Mouse (Mus musculus) heart, embryonic 15.5 days (tissue): ENCODE results near the gene Panx2. TPM values are rescaled to one million over a fixed set of nuclear protein-coding genes. Genes with fewer than 3 reads are reported as not detected.

Experiments used
- ATAC-seq: fragments of 200-750 bp; cut with Nextera tagmentation; replicated peaks from 2 replicates; pipeline ENCODE4 v1.8.0; 2017; ENCODE audit warnings: low read depth, moderate TSS enrichment; ENCODE audit not compliant: insufficient number of reproducible peaks, insufficient read depth, low FRiP score
- H3K27ac ChIP-seq: fragments of 300-500 bp; sonication (generic); 2 replicates; pipeline ENCODE4 v1.5.1; 2015; ENCODE audit warnings: mild to moderate bottlenecking, inconsistent platforms
- H3K27me3 ChIP-seq: fragments of 300-500 bp; sonication (generic); 2 replicates; pipeline ENCODE4 v1.6.1; 2015; ENCODE audit warnings: inconsistent platforms
- H3K36me3 ChIP-seq: fragments of 300-500 bp; sonication (generic); 2 replicates; pipeline ENCODE4 v1.6.1; 2015; ENCODE audit warnings: mild to moderate bottlenecking, inconsistent platforms
- H3K4me1 ChIP-seq: fragments of 300-500 bp; sonication (generic); replicated peaks from 2 replicates; pipeline ENCODE4 v1.6.1; 2015; ENCODE audit warnings: inconsistent platforms
- H3K4me2 ChIP-seq: fragments of 300-500 bp; sonication (generic); 2 replicates; pipeline ENCODE4 v1.6.1; 2015; ENCODE audit warnings: inconsistent platforms, mild to moderate bottlenecking, moderate library complexity
- H3K4me3 ChIP-seq: fragments of 300-500 bp; sonication (generic); 2 replicates; pipeline ENCODE4 v1.5.1; 2015; ENCODE audit warnings: mild to moderate bottlenecking, inconsistent platforms
- H3K9ac ChIP-seq: fragments of 300-500 bp; sonication (generic); 2 replicates; pipeline ENCODE4 v1.6.1; 2015; ENCODE audit warnings: mild to moderate bottlenecking, inconsistent platforms
- H3K9me3 ChIP-seq: fragments of 300-500 bp; sonication (generic); replicated peaks from 2 replicates; pipeline ENCODE4 v1.6.1; 2016; ENCODE audit warnings: inconsistent platforms
- WGBS: fragments of 180-500 bp; shearing (Covaris S2); methylation state at CpG from one replicate; pipeline ENCODE4 v1.1.7; 2015; ENCODE audit warnings: mixed read lengths; 5-methylcytosine and 5-hydroxymethylcytosine counted together
- polyA plus RNA-seq: library from polyadenylated mRNA; unstranded; fragments of >200 nt; fragmentation: Nextera tagmentation; extraction: Ambion mirVana; gene quantifications from 2 replicates; pipeline ENCODE4 v1.2.1, GENCODE M21; 2015

Gene Panx2
- polyA plus RNA-seq, 1 experiment from 2014 or later = 1.5 TPM

DNA sequence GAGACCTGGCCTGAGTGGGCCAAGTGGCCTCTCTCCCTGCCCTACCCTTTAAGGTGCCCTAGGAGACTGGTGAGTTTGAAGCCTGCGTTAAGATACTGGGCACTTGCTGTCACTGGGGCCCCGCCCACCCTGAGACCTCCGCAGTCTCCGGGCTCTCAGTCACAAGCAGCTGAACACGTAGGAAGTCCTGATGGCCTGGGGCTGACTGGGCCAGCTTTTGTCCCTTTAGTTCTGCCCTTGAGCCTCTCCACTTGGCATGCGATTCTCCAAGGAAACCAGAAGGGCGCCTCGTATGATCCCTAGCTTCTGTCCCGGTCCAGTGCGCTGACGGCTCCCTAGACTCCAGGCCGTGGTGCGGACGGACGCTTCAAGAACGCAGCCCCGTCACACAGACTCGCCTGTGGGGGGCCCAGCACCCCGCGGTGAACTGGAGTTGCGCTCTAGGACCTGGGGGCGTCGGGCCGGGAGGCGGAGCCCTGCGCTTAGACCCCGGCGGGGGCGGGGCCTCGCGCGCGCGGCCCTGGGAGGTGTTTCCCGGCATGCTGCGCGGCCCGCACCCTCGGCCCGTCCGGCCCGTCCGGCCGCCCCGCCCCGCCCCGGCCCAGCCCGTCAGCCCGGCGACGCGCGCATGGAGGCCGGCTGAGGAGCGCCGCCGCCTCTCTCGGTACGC is 16.1 kb downstream of the Panx2 start:
- Histone ChIP-seq H3K4me3 (peak overlapping the region; percentile 77), H3K4me1 (peaks cover 51% of the 10 kb centered on the region), H3K36me3 (no peaks in the 10 kb centered on the region), H3K9ac (peak overlapping the region; percentile 84), H3K27ac (peak overlapping the region; percentile 97), H3K9me3 (no peaks in the 10 kb centered on the region), H3K27me3 (no peaks in the 10 kb centered on the region), H3K4me2 (peak overlapping the region; percentile 87)
- ATAC-seq = peak; percentile 88
- under 1% methylated on average over 57 of the region's 59 CpGs for WGBS

DNA sequence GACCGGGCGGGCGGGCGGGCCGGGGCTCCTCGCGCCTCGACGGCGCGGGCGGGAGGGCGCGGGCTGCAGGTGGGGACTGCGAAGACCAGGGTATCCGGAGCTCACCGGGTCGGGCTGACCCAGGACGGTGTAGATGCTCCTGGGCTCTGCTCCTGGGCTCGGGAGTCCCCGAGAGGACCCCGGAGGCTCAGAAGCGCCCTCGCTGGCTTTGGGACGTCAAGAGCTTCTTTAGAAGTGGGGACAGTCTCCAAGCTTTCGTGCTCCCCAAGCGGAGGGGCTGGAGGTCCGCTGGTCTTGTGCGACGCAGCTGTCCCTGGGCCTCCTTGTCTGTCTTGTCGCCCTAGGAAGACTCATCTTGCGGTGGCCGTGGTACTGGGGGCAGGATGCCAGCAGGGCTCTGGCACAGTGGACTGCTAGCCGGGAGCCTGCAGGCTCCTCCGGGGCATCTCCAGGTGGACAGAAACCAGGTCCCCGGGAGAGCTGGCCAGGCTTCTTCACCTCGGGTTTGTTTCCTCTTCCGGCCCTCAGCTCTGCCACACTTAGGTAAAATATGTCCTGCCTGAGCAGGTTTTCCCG is 16.7 kb downstream of the Panx2 start:
- no peaks in the 10 kb centered on the region for H3K9me3 ChIP-seq
- H3K27ac ChIP-seq = peak overlapping the region; percentile 97
- H3K9ac ChIP-seq = peak overlapping the region; percentile 84
- peak overlapping the region; percentile 77 for H3K4me3 ChIP-seq
- peak; percentile 9 for ATAC-seq
- no peaks in the 10 kb centered on the region for H3K27me3 ChIP-seq
- peak overlapping the region; percentile 87 for H3K4me2 ChIP-seq
- H3K4me1 ChIP-seq = peaks cover 49% of the 10 kb centered on the region
- under 1% methylated on average over 36 of the region's 39 CpGs for WGBS
- H3K36me3 ChIP-seq = peaks cover 4% of the 10 kb centered on the region; the same call in 1 of the 2 replicates

DNA sequence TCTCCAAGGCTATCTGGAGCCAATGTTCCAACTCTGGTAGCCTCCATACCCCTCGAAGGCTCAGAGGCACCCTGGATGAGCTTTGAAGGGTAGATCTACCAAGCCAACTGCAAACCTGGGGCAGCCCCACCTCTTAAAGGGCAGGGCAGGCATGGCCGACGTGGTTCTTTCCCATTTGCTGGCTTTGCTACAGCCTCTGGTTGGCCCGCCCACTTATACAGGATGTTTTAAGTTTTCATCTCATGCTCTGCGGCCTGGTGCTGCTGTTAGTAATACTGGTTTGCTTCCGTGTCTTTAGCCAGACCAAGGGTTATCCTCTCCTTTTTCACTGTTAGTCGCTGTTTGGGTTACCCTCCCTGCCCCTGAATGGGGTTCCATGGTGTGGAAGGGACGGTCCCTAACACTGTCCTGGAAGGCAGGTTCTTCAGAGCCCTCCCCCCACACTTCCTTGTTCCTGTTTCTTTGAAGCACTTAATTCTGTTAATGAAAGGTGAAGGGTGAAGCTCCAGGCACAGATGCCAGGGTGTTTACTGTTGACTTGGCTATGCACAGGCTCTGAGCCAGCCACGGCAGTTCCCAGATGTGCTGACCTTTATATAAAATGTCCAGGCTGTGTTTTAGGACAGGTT is 18.8 kb downstream of the Panx2 start:
- H3K9ac ChIP-seq = peak overlapping the region; percentile 84; the same call in 1 of the 2 replicates
- peak overlapping the region; percentile 87 for H3K4me2 ChIP-seq
- ATAC-seq = no peak
- H3K4me1 ChIP-seq = peaks cover 44% of the 10 kb centered on the region
- no peaks in the 10 kb centered on the region for H3K27me3 ChIP-seq
- peaks cover 24% of the 10 kb centered on the region for H3K36me3 ChIP-seq
- no peaks in the 10 kb centered on the region for H3K9me3 ChIP-seq
- 54% methylated on average over 9 of the region's 9 CpGs for WGBS
- H3K27ac ChIP-seq = peak overlapping the region; percentile 13; the same call in 1 of the 2 replicates
- H3K4me3 ChIP-seq = peak overlapping the region; percentile 77

DNA sequence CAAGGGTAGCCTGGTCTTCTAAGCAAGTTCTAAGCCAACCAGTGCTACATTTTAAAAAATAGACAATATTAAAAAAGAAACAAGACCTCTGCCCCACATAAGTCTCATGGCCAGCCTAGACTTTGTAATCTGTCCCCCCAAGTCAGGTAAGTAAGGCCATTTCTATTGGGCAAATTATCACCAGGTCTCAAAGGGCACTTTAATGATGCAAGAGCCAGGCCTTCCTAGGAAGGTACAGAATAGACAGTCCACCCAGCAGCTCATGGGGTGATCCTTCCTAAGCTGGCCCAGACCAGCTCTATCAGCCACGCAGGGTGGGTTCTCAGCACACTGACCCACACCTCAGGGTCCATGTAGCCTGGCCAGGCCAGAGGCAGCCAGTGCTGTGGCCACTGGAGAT is 24.4 kb downstream of the Panx2 start:
- no peak overlapping the region for H3K9ac ChIP-seq
- H3K4me1 ChIP-seq = 0 out of 2 replicates have a peak, but pooled peaks cover 8% of the 10 kb centered on the region
- H3K27ac ChIP-seq = no peak overlapping the region
- H3K36me3 ChIP-seq = peaks cover 54% of the 10 kb centered on the region
- no peak for ATAC-seq
- H3K4me2 ChIP-seq = no peak overlapping the region
- no peaks in the 10 kb centered on the region for H3K9me3 ChIP-seq
- 94% methylated on average over 1 of the region's 1 CpGs for WGBS
- H3K4me3 ChIP-seq = no peak overlapping the region
- H3K27me3 ChIP-seq = no peaks in the 10 kb centered on the region

DNA sequence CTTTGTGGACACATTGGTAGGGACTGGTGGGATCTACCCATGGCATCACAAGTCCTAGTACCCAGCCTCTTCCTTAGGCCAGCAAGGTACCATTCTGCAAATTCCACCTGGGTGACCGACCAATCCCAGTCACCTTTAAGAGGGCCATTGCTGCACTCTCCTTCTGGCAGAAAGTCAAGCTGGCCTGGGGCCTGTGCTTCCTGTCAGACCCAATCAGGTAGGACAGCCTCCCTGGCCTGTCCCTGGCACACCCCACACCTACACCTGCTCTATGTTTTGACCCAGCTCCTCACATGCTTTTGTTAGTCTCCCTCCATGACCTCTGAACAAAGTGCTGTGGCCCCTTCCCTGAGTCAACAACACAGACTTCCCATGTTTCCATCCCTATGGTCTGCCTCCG is 25.3 kb downstream of the Panx2 start:
- peaks cover 12% of the 10 kb centered on the region for H3K4me1 ChIP-seq
- no peaks in the 10 kb centered on the region for H3K9me3 ChIP-seq
- H3K4me2 ChIP-seq = no peak overlapping the region
- peaks cover 54% of the 10 kb centered on the region for H3K36me3 ChIP-seq
- no peaks in the 10 kb centered on the region for H3K27me3 ChIP-seq
- 87% methylated on average over 2 of the region's 2 CpGs for WGBS
- ATAC-seq = no peak
- no peak overlapping the region for H3K27ac ChIP-seq
- H3K4me3 ChIP-seq = no peak overlapping the region
- H3K9ac ChIP-seq = no peak overlapping the region

DNA sequence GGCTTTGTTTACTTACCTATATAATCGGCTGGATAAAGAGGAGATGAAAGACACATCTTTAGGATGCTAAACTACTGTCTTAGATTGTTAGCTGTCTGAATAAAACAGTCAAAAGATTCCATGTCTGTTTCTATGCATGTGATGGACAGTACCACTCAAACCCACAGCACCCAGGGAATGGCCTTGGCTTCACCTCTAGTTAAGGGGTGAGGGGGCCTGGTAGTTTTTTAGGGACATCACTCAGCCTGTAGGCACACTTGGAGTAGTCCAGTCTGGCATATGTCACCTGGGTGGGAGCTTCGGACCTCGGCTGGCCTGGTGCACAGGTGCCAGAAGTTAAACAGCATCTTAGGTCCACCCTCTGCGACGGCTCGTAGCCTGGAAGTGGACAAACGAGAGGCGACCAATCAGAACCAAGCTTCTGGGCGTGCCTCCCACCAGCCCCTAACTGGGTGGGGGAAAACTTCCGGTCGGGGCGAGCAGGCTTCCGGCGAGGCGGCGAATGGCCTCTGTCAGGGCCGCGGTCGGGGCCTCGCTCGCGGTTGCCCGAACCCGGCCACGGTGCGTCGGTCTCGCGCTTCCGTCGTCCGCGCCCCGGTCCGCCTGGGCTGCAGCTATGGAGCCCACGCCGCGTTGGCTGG is 29.2 kb downstream of the Panx2 start, which contains the start of gene Selenoo:
Gene Selenoo, plus strand, starts transcription at position 478 of the 641 bp plus-strand sequence.
- H3K4me3 ChIP-seq = peak within 1 kb of the TSS; percentile 98
- 2% methylated on average over 38 of the region's 38 CpGs for WGBS
- no peaks in the 10 kb centered on the region for H3K27me3 ChIP-seq
- H3K9me3 ChIP-seq = no peaks in the 10 kb centered on the region
- peak within 1 kb of the TSS; percentile 94 for H3K9ac ChIP-seq
- peaks cover 19% of the 10 kb centered on the region for H3K4me1 ChIP-seq
- peak within 1 kb of the TSS; percentile 83 for H3K27ac ChIP-seq
- peaks cover 43% of the 10 kb centered on the region for H3K36me3 ChIP-seq
- peak; percentile 94 for ATAC-seq
- peak within 1 kb of the TSS; percentile 95 for H3K4me2 ChIP-seq

DNA sequence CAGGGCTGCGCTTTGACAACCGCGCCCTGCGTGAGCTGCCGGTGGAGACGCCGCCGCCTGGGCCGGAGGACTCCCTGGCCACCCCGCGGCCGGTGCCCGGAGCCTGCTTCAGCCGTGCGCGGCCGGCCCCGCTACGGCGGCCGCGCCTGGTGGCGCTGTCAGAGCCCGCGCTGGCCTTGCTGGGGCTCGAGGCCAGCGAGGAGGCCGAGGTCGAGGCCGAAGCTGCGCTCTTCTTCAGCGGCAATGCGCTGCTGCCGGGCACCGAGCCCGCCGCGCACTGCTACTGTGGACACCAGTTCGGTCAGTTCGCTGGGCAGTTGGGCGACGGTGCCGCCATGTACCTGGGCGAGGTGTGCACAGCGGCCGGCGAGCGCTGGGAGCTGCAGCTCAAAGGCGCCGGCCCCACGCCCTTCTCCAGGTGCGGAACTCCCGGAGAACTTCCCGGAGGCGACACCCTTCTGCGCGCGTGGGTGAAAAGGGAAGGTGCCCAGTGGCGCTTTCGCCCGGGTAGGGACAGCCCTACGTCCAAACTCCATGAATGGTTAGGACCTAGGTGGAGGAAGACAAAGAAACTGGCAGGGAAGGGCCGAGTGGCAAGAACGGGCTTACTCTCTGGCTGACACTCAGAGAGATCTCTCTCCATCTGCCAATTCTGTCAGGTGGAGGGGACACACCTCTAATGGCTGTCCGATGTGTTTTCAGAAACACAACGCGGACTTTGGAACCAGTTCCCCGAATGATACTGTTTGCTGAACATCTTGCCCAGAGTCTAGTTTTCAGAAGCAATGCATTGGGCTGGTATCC is 29.9 kb downstream of the Panx2 start:
- 3% methylated on average over 67 of the region's 68 CpGs for WGBS
- ATAC-seq = peak; percentile 63
- peaks cover 43% of the 10 kb centered on the region for H3K36me3 ChIP-seq
- peak overlapping the region; percentile 94 for H3K9ac ChIP-seq
- H3K9me3 ChIP-seq = no peaks in the 10 kb centered on the region
- H3K4me1 ChIP-seq = peaks cover 19% of the 10 kb centered on the region
- no peaks in the 10 kb centered on the region for H3K27me3 ChIP-seq
- peak overlapping the region; percentile 98 for H3K4me3 ChIP-seq
- H3K4me2 ChIP-seq = peak overlapping the region; percentile 95
- H3K27ac ChIP-seq = peak overlapping the region; percentile 83

DNA sequence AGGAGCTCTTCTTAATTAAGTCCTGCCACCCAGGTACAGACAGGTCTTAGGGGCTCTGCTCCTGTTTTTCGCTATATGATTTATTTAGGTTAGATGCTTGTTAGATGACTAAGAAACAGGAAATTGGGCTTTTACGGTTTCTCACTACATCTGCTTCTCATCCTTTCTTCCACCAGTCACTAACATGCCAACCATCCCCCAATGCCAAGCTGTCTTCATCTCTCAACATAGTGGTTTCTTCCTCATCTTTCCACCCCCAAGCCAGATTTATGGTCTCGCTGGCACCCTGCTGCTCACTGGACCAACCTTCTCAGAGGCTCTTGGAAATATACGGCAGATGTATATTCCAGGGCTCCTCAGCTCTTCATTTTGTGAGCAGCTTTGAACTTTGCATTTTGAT is 31.1 kb downstream of the Panx2 start:
- H3K9ac ChIP-seq = no peak overlapping the region
- H3K27ac ChIP-seq = no peak overlapping the region
- H3K36me3 ChIP-seq = peaks cover 43% of the 10 kb centered on the region
- H3K27me3 ChIP-seq = no peaks in the 10 kb centered on the region
- no peak for ATAC-seq
- no peaks in the 10 kb centered on the region for H3K9me3 ChIP-seq
- peaks cover 19% of the 10 kb centered on the region for H3K4me1 ChIP-seq
- WGBS = 94% methylated on average over 4 of the region's 4 CpGs
- peak overlapping the region; percentile 95; the same call in 1 of the 2 replicates for H3K4me2 ChIP-seq
- H3K4me3 ChIP-seq = no peak overlapping the region

DNA sequence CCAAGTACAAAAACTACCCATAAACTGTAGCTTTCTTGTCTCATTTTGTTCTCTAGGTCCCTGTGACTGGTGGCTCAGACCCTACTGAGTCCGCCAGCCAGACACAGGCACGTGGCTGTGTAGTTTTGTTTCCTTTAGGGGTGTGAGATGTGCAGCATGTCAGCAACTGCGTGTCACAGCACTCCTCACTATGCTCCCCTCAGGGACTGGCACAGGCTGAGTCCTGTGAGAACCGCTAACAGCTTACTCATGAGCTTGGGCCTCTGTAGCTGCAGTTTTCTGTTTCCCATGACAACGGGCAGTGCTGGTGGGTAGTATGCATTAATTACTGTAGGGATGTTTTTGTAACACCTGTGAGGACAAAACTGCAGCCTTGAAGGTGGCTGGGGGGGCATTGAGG is 32.6 kb downstream of the Panx2 start:
- H3K4me1 ChIP-seq = peaks cover 19% of the 10 kb centered on the region
- H3K4me2 ChIP-seq = no peak overlapping the region
- H3K27ac ChIP-seq = no peak overlapping the region
- no peak for ATAC-seq
- peaks cover 53% of the 10 kb centered on the region for H3K36me3 ChIP-seq
- H3K4me3 ChIP-seq = no peak overlapping the region
- no peak overlapping the region for H3K9ac ChIP-seq
- 77% methylated on average over 5 of the region's 5 CpGs for WGBS
- no peaks in the 10 kb centered on the region for H3K27me3 ChIP-seq
- no peaks in the 10 kb centered on the region for H3K9me3 ChIP-seq

DNA sequence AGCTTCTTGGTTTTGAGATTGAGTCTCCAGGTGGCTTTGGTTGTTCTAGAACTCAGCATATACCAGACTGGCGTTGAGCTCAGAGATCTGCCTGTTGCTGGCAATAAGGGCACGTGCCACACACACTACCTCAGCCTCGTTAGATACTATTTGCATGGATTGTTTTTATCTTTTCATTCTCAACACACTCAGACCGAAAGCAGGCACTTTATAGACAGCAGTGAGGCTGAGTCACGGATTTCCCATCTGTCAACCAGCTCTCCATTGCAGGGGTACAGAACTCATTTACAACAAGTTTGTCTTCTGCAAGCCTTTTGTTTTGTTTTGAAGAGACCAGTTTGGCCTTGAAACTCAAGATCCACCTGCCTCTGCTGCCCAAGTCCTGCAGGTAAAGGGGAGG is 37.9 kb downstream of the Panx2 start:
- ATAC-seq = no peak
- Histone ChIP-seq H3K27ac (no peak overlapping the region), H3K9me3 (no peaks in the 10 kb centered on the region), H3K4me3 (no peak overlapping the region), H3K9ac (no peak overlapping the region), H3K4me1 (no peaks in the 10 kb centered on the region), H3K36me3 (peaks cover 99% of the 10 kb centered on the region), H3K4me2 (no peak overlapping the region), H3K27me3 (no peaks in the 10 kb centered on the region)
- 86% methylated on average over 5 of the region's 5 CpGs for WGBS
